ENCODE assay signal across 20 mouse cellular contexts in genomic region chr9:49318638-49319037, GRCm38 (mm10). TPM values are rescaled to one million over a fixed set of nuclear protein-coding genes. Genes with fewer than 3 reads are reported as not detected.
"Had no signal": no experiment of that assay in that cellular context is flagged by ENCODE, and none has a peak within 500 bp of the region (broad histone marks: within the 10 kb centered on the region; RNA-seq: fewer than 3 reads in every experiment).

No protein-coding gene starts in this region.

- H3K27me3 ChIP-seq: midbrain, embryonic 13.5 days; midbrain, embryonic 15.5 days; neural tube, embryonic 13.5 days; neural tube, embryonic 15.5 days had no signal

- H3K4me2 ChIP-seq: lung, embryonic 14.5 days; midbrain, embryonic 13.5 days; midbrain, embryonic 15.5 days; neural tube, embryonic 13.5 days; neural tube, embryonic 15.5 days had no signal

- H3K9me3 ChIP-seq: midbrain, embryonic 10.5 days; midbrain, embryonic 13.5 days; midbrain, embryonic 15.5 days; neural tube, embryonic 13.5 days; neural tube, embryonic 15.5 days had no signal

- DNase-seq: lung, adult 18-20 months; lung, embryonic 14.5 days; lung, postnatal 10 days; lung, postnatal 4 days; retina, postnatal 1 day; right cerebral cortex, adult 18-20 months; right cerebral cortex, postnatal 25 days; right cerebral cortex, postnatal 4 days; spleen, adult 18-20 months; thymus, adult 18-20 months; thymus, postnatal 14 days; thymus, postnatal 36 days had no signal

- H3K4me1 ChIP-seq: midbrain, embryonic 10.5 days; midbrain, embryonic 13.5 days; midbrain, embryonic 15.5 days; neural tube, embryonic 13.5 days; neural tube, embryonic 15.5 days had no signal

- H3K27ac ChIP-seq: midbrain, embryonic 10.5 days; midbrain, embryonic 13.5 days; midbrain, embryonic 15.5 days; neural tube, embryonic 13.5 days; neural tube, embryonic 15.5 days had no signal

- H3K36me3 ChIP-seq: midbrain, embryonic 10.5 days; midbrain, embryonic 13.5 days; midbrain, embryonic 15.5 days; neural tube, embryonic 13.5 days; neural tube, embryonic 15.5 days had no signal

- ATAC-seq: midbrain, embryonic 13.5 days; midbrain, embryonic 15.5 days had no signal

- H3K4me3 ChIP-seq: midbrain, embryonic 10.5 days; midbrain, embryonic 13.5 days; midbrain, embryonic 15.5 days; myocyte; neural tube, embryonic 13.5 days; neural tube, embryonic 15.5 days had no signal

- H3K9ac ChIP-seq: lung, embryonic 14.5 days; midbrain, embryonic 13.5 days; midbrain, embryonic 15.5 days; neural tube, embryonic 13.5 days; neural tube, embryonic 15.5 days had no signal

RNA-seq across cellular contexts. Expression of gene Drd2, which starts 21.8 kb away (rescaled TPM):
- polyA plus RNA-seq: lung, embryonic 14.5 days; myocyte; small intestine, adult 2 months; stomach, embryonic 14.5 days had no signal
